Mouse (Mus musculus) mesoderm, embryonic 11.5 days (tissue): ENCODE results near the gene Fam185a.

Experiments
- DNase-seq: peaks from one replicate; pipeline ENCODE4 v3.0.0-alpha.2; 2012; ENCODE audit warnings: low read depth, low spot score

Gene Fam185a

GRCm38 (mm10) chr5:21426666-21427065 lies 1.9 kb downstream of the Fam185a start:
- no peak for DNase-seq

- DNase-seq: peak; percentile 26
Measured at GRCm38 (mm10) chr5:21434148-21434929, 9.6 kb downstream of the Fam185a start.

- no peak for DNase-seq
Measured at GRCm38 (mm10) chr5:21436471-21436975, 11.8 kb downstream of the Fam185a start.

- no peak for DNase-seq
Measured at GRCm38 (mm10) chr5:21438428-21438827, 13.7 kb downstream of the Fam185a start.

GRCm38 (mm10) chr5:21439446-21440110 lies 14.8 kb downstream of the Fam185a start:
- DNase-seq: no peak

GRCm38 (mm10) chr5:21440833-21441530 lies 16.2 kb downstream of the Fam185a start:
- DNase-seq: no peak

GRCm38 (mm10) chr5:21467387-21467786 lies 42.6 kb downstream of the Fam185a start:
- DNase-seq: no peak

- no peak for DNase-seq
Measured at GRCm38 (mm10) chr5:21468100-21468499, 43.3 kb downstream of the Fam185a start.

GRCm38 (mm10) chr5:21478428-21478827 lies 53.7 kb downstream of the Fam185a start:
- DNase-seq: no peak

GRCm38 (mm10) chr5:21479746-21480145 lies 55.0 kb downstream of the Fam185a start:
- no peak for DNase-seq

- no peak for DNase-seq
Measured at GRCm38 (mm10) chr5:21481521-21481920, 56.8 kb downstream of the Fam185a start.

GRCm38 (mm10) chr5:21482446-21483222 lies 57.9 kb downstream of the Fam185a start:
- DNase-seq: no peak

- no peak for DNase-seq
Measured at GRCm38 (mm10) chr5:21483275-21483674, 58.5 kb downstream of the Fam185a start.

- no peak for DNase-seq
Measured at GRCm38 (mm10) chr5:21485197-21485829, 60.6 kb downstream of the Fam185a start.

GRCm38 (mm10) chr5:21486798-21487197 lies 62.0 kb downstream of the Fam185a start:
- DNase-seq: no peak

GRCm38 (mm10) chr5:21487306-21487705 lies 62.5 kb downstream of the Fam185a start:
- DNase-seq: no peak

- no peak for DNase-seq
Measured at GRCm38 (mm10) chr5:21487716-21488115, 63.0 kb downstream of the Fam185a start.

GRCm38 (mm10) chr5:21488506-21488905 lies 63.7 kb downstream of the Fam185a start:
- DNase-seq: no peak

- no peak for DNase-seq
Measured at GRCm38 (mm10) chr5:21489135-21489534, 64.4 kb downstream of the Fam185a start.

GRCm38 (mm10) chr5:21491469-21491868 lies 66.7 kb downstream of the Fam185a start:
- no peak for DNase-seq

- no peak for DNase-seq
Measured at GRCm38 (mm10) chr5:21492213-21492612, 67.5 kb downstream of the Fam185a start.
